Mouse (Mus musculus) hindbrain, postnatal 0 days (tissue): ENCODE measurements around the gene Tmem62. TPM values are rescaled to one million over a fixed set of nuclear protein-coding genes. Genes with fewer than 3 reads are reported as not detected.

ENCODE experiments used
- ATAC-seq: fragments of 200-750 bp; cut with Nextera tagmentation; 2 replicates; pipeline ENCODE4 v1.8.0; 2017; ENCODE audit warnings: mild to moderate bottlenecking, moderate TSS enrichment, moderate library complexity
- DNase-seq: peaks from one replicate; pipeline ENCODE4 v3.0.0-alpha.2; 2015; ENCODE audit warnings: low spot score
- H3K27ac ChIP-seq: fragments of 300-500 bp; sonication (generic); 2 replicates; pipeline ENCODE4 v1.5.1; 2014; ENCODE audit warnings: mild to moderate bottlenecking
- H3K27me3 ChIP-seq: fragments of 300-500 bp; sonication (generic); 2 replicates; pipeline ENCODE4 v1.6.1; 2014; ENCODE audit warnings: low read length, mixed read lengths; ENCODE audit not compliant: insufficient read depth
- H3K36me3 ChIP-seq: fragments of 300-500 bp; sonication (generic); 2 replicates; pipeline ENCODE4 v1.6.1; 2014; ENCODE audit warnings: low read length, mixed read lengths; ENCODE audit not compliant: insufficient read depth
- H3K4me1 ChIP-seq: fragments of 300-500 bp; sonication (generic); 2 replicates; pipeline ENCODE4 v1.6.1; 2014; ENCODE audit warnings: antibody characterized with exemption, low read length, mixed read lengths; ENCODE audit not compliant: insufficient read depth
- H3K4me2 ChIP-seq: fragments of 300-500 bp; sonication (generic); 2 replicates; pipeline ENCODE4 v1.6.1; 2014; ENCODE audit warnings: low read depth, mild to moderate bottlenecking, low read length, moderate library complexity, mixed read lengths
- H3K4me3 ChIP-seq: fragments of 300-500 bp; sonication (generic); 2 replicates; pipeline ENCODE4 v1.5.1; 2014; ENCODE audit warnings: low read length
- H3K9ac ChIP-seq: fragments of 300-500 bp; sonication (generic); replicated peaks from 2 replicates; pipeline ENCODE4 v1.6.1; 2014; ENCODE audit warnings: mild to moderate bottlenecking, low read length, moderate library complexity, mixed read lengths
- H3K9me3 ChIP-seq: fragments of 300-500 bp; sonication (generic); 2 replicates; pipeline ENCODE4 v1.6.1; 2016; ENCODE audit warnings: low read length, mixed read lengths
- CTCF ChIP-seq: IDR thresholded peaks from 2 replicates; pipeline ENCODE4 v1.5.1; 2016; ENCODE audit warnings: antibody characterized with exemption, control low read depth, low read depth
- WGBS: fragments of 180-500 bp; shearing (Covaris S2); extraction: QIAGEN DNeasy Blood & Tissue Kit; methylation state at CpG from one replicate; pipeline ENCODE4 v1.1.7; 2014; 5-methylcytosine and 5-hydroxymethylcytosine counted together
- polyA plus RNA-seq: library from polyadenylated mRNA; unstranded; fragments of >200 nt; fragmentation: Nextera tagmentation; extraction: Ambion mirVana; gene quantifications from 2 replicates; pipeline ENCODE4 v1.2.1, GENCODE M21; 2015
- total RNA-seq: library from RNA; depleted of rRNA; stranded (reverse); fragments of >200 nt; gene quantifications from 2 replicates; pipeline ENCODE4 v1.2.3, GENCODE M21; 2014

Tmem62 gene
- total and polyA plus RNA-seq, 2 experiments from 2014 or later = 12.6 to 24.0 TPM

DNA sequence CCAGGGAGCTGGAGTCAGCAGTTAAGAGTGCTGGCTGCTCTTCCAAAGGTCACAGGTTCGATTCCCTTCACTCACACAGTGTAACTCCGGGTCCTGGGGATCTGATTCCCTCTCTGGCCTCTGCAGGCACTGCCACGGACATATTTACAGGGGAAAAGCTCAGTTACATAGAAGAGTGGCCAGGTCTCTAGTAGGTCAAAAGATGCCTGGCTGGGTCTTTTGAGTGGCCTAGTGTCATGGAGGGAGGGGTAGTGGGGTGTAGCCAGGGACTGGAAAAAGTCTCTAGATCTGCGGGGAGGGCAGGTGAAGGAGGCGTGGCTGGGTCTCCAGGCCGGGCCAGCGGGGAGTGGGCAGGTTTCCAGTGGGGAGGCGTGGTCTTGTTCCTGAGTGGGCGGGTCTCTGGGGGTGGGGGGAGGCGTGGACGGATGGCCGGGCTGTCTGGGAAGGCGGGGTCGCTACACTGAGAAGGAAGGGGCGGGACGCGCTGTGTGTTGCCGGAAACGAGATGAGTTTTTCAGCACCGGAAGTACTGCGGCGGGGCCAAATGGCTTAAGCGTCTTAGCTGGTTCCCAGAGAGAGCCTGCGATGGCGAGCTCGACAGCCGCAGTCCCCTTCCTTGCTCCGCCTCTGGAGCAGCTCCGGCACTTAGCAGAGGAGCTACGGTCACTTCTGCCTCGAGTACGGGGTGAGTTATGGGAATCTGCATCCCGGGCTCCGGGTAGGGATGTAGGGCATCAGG lies 31.3 kb downstream of the Tmem62 start, which contains the start of gene Ccndbp1:
Ccndbp1 (plus strand) TSS at position 479 of the 739 bp plus-strand sequence.
- Histone ChIP-seq H3K27ac (peak within 1 kb of the TSS; percentile 61), H3K36me3 (peaks cover 19% of the 10 kb centered on the region), H3K4me2 (peak within 1 kb of the TSS; percentile 93), H3K27me3 (no peaks in the 10 kb centered on the region), H3K4me3 (peak within 1 kb of the TSS; percentile 82), H3K4me1 (no peaks in the 10 kb centered on the region), H3K9ac (peak within 1 kb of the TSS; percentile 71), H3K9me3 (no peaks in the 10 kb centered on the region)
- no peak for TF ChIP-seq CTCF
- WGBS = 2% methylated on average over 34 of the region's 34 CpGs
- peak; percentile 94 for DNase-seq
- ATAC-seq = peak; percentile 98

DNA sequence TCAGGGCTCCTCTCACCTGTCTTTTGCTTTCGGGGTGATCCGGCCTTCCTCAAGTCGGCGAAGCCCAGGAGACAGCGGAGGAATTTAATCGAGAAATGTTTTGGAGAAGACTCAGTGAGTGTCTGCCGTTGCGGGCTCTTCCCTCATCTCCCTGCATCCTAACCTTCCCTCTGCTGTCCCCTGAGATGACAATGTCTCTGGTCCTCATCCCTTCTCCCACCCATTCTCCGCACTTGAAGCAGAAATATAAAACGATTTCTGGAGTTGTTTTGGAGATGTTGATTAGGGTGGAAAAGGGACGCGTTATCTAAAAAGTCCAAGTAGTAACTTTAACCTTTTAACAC lies 31.8 kb downstream of the Tmem62 start:
- peak; percentile 3 for DNase-seq
- Histone ChIP-seq H3K27me3 (no peaks in the 10 kb centered on the region), H3K9me3 (no peaks in the 10 kb centered on the region), H3K4me2 (peak overlapping the region; percentile 93), H3K36me3 (peaks cover 19% of the 10 kb centered on the region), H3K4me1 (no peaks in the 10 kb centered on the region), H3K9ac (peak overlapping the region; percentile 71), H3K4me3 (peak overlapping the region; percentile 82), H3K27ac (peak overlapping the region; percentile 61; the same call in 1 of the 2 replicates)
- no peak for ATAC-seq
- no peak for TF ChIP-seq CTCF
- WGBS = under 1% methylated on average over 12 of the region's 12 CpGs

DNA sequence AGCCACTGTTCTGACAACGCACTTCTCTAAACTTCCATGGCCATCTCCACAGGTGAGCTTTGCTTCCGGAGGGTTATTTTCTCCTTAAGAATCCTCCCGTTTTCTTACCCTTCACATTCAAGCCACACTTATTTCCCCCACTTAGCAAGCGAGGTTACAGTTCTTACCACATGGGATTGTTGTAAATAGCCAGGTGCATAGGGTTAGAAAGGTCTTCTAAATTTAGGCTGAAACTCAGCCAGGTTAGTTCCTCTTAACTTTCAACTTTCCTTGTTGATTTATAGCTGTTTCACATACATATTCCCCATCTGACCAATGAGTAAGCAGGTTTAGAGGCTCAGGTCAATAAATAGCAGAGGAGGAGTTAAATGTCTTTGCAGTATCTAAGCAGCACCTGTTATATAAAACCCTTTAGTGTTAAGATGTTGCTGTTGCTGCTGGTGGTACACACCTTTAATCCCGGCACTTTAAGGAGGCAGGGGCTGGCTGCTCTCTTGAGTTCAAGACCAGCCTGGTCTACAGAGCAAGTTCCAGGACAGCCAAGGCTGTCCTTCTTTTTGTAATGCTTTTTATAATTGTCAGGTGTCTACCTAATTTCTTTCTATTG lies 32.4 kb downstream of the Tmem62 start:
- H3K9me3 ChIP-seq = no peaks in the 10 kb centered on the region
- no peak for ATAC-seq
- DNase-seq = no peak
- H3K27ac ChIP-seq = no peak overlapping the region
- H3K4me2 ChIP-seq = peak overlapping the region; percentile 93
- WGBS = 23% methylated on average over 5 of the region's 5 CpGs
- TF ChIP-seq CTCF = no peak
- H3K9ac ChIP-seq = peak overlapping the region; percentile 71
- H3K4me3 ChIP-seq = peak overlapping the region; percentile 82
- no peaks in the 10 kb centered on the region for H3K27me3 ChIP-seq
- H3K4me1 ChIP-seq = no peaks in the 10 kb centered on the region
- H3K36me3 ChIP-seq = peaks cover 19% of the 10 kb centered on the region

DNA sequence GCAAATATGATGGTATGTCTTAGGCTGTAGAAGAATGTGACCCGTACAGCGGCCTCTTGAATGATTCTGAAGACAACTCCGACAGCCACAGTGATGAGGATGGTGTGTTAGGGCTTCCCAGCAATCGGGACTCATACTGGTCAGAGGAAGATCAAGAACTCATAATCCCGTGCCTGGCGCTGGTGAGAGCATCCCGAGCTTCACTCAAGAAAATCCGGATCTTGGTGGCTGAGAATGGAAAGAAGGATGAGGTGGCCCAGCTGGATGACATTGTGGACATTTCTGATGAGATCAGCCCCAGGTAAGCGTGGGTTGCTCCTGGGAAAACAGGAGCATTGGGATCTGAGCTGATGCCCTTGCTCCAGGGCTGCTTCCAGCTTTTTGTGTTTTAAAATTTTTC lies 35.9 kb downstream of the Tmem62 start:
- Histone ChIP-seq H3K9me3 (no peaks in the 10 kb centered on the region), H3K4me2 (no peak overlapping the region), H3K4me3 (no peak overlapping the region), H3K4me1 (no peaks in the 10 kb centered on the region), H3K27me3 (no peaks in the 10 kb centered on the region), H3K36me3 (peaks cover 33% of the 10 kb centered on the region), H3K27ac (no peak overlapping the region), H3K9ac (no peak overlapping the region)
- no peak for DNase-seq
- WGBS = 94% methylated on average over 9 of the region's 9 CpGs
- TF ChIP-seq CTCF = no peak
- ATAC-seq = no peak

DNA sequence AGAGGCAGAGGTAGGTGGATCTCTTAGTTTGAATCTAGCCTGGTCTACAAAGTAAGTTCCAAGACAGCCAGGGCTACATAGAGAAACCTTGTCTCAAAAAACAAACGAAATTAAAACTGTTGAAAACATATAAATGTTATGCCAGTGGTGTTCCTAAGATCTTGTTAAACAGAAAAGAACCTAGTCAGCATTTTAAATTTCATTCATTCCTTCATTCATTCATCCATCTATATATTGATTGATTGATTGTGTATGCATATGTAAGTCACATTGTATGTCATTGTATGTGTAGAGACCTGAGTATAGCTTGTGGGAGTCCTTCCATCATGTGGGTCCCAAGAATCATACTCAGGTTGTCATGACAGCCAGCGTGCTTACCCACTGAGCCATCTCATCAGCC lies 38.7 kb downstream of the Tmem62 start:
- H3K4me3 ChIP-seq = no peak overlapping the region
- TF ChIP-seq CTCF = no peak
- no peaks in the 10 kb centered on the region for H3K9me3 ChIP-seq
- DNase-seq (no peak), ATAC-seq (no peak)
- H3K36me3 ChIP-seq = peaks cover 35% of the 10 kb centered on the region
- H3K4me2 ChIP-seq = no peak overlapping the region
- H3K9ac ChIP-seq = no peak overlapping the region
- 84% methylated on average over 2 of the region's 2 CpGs for WGBS
- no peaks in the 10 kb centered on the region for H3K27me3 ChIP-seq
- H3K27ac ChIP-seq = no peak overlapping the region
- H3K4me1 ChIP-seq = no peaks in the 10 kb centered on the region

DNA sequence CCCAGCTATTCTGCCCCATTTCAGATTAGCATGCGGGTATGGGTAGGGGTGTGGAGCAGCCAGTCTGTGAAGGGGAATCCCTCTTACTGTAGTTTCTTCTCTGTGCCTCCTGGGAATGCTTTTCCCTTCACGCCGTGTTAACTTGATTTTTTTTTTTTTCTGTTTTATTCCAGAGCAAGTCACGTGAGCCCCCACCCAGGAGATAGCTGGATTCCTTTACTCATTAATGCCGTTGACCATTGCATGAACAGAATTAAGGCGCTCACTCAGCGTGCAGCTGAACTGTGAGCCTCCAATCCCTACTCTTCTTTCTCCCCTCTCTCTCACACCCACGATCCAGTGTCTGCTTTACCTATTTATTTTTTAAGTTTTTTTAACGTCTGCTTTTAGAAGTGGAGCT lies 39.4 kb downstream of the Tmem62 start:
- no peak for ATAC-seq
- WGBS = 86% methylated on average over 9 of the region's 9 CpGs
- Histone ChIP-seq H3K4me3 (no peak overlapping the region), H3K9ac (no peak overlapping the region), H3K4me2 (no peak overlapping the region), H3K27ac (no peak overlapping the region), H3K36me3 (peaks cover 33% of the 10 kb centered on the region), H3K9me3 (no peaks in the 10 kb centered on the region), H3K4me1 (no peaks in the 10 kb centered on the region), H3K27me3 (no peaks in the 10 kb centered on the region)
- DNase-seq = no peak
- TF ChIP-seq CTCF = no peak

DNA sequence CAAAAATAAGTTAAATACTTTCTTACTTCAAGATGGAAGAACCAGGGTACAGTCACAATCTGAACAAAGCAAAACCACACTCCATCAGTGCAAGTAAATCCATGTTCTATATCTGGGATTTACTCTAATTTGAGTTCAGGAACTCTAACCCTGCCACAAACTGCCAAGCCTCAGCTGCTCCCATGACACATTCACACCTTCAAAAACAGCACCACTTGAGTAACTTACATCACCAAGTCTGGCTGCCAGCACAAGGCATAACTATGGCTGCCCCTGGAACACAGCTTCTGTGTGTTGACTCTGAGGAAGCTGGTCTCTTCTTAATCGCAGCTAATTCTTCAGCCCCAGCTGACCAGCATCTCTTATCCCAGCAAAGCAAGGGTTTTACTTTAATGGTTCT lies 40.3 kb downstream of the Tmem62 start:
- Histone ChIP-seq H3K36me3 (peaks cover 24% of the 10 kb centered on the region), H3K4me2 (no peak overlapping the region), H3K27me3 (no peaks in the 10 kb centered on the region), H3K4me1 (no peaks in the 10 kb centered on the region), H3K9ac (no peak overlapping the region), H3K9me3 (no peaks in the 10 kb centered on the region), H3K27ac (no peak overlapping the region), H3K4me3 (no peak overlapping the region)
- no peak for TF ChIP-seq CTCF
- DNase-seq (no peak), ATAC-seq (no peak)
- WGBS = 97% methylated on average over 1 of the region's 1 CpGs
